Mouse (Mus musculus): ENCODE results near the gene Polr2b.
A peak's percentile ranks its signal among the peaks of the same experiment; 100 is the strongest.

Gene Polr2b

DNA sequence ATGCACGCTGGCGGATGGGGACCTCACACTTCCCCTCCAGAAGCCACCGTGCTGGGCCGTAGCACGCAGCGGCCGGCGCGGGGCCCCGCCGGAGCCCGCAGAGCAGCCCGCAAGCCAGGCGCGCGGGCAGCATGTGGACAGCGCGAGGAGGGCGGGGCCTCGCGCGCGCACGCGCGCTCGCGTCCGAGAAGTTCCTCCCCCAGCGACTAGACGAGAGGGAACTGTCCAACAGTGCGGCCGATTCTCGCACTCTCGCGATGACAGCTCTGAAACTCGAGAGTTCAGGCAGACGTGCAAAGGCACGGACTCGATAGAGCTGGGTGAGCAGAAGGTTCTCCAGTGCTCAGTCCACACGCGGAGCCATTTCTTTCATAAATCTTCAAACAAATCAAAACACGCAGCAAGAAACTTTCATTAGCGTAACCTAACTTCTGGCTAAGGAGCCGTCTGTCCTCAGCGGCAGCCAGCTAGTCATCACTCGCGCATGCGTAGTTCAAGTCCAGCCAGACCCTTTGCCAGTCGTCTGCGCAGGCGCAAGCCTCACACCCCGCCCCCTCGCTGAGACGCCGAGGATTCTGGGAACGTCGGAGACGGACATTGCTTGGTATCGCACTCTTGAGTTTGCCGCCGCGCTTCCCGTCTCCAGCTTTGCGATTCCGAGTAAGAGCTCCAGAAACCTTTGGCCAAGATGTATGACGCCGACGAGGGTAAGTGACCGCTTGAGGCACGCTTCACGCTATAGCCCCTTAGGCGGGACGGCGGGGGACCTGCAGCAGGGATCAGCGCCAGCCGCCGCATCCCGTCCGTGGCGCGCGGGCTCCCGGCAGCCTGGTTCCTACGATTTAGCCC is at the start of gene Polr2b, which contains the start of gene Noa1:
Polr2b (plus strand) TSS at position 224 of the 849 bp plus-strand sequence.
Noa1 (minus strand) TSS at position 161 of the 849 bp plus-strand sequence.
- DNase-seq (ENCODE audit: low spot score in 2 of 2), result peak; percentile 99

DNA sequence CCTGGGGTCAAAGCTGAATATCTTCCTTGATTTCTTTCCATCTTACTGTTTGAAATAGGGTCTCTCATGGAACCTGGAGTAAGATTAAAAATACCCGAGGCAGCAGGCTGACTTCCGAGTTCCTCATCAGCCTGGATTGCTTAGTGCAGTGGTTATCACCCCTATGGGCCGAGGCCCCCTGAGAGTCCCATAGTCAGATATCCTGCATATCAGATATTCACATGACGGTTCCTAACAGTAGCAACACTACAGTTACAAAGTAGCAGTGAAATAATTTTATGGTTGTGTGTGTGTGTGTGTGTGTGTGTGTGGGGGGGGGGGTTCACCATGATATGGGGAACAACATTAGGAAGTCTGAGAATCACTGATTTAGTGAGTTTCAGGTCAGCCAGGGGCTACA is 48.8 kb upstream of the Polr2b start:
- no peak for DNase-seq (ENCODE audit: low spot score in 2 of 2)

DNA sequence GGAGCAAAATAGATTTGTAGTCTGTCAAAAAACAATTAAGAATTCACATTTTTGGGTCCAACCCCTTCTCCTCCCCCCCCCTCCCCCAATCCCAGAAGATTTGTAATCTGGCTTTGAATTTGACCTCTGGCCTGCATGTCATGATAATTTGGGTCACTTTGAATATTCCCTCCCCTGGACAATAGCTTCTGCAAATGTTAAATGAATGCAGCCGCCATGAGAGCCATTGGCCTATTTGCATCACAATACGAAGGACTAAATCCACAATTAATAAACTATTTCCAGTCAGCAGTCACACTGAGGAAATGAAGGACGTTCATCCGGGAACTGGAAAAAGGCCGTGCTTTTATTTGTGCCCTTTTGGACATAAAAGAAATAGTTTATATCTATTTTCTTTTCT is 47.8 kb upstream of the Polr2b start:
- no peak for DNase-seq (ENCODE audit: low spot score in 2 of 2)

DNA sequence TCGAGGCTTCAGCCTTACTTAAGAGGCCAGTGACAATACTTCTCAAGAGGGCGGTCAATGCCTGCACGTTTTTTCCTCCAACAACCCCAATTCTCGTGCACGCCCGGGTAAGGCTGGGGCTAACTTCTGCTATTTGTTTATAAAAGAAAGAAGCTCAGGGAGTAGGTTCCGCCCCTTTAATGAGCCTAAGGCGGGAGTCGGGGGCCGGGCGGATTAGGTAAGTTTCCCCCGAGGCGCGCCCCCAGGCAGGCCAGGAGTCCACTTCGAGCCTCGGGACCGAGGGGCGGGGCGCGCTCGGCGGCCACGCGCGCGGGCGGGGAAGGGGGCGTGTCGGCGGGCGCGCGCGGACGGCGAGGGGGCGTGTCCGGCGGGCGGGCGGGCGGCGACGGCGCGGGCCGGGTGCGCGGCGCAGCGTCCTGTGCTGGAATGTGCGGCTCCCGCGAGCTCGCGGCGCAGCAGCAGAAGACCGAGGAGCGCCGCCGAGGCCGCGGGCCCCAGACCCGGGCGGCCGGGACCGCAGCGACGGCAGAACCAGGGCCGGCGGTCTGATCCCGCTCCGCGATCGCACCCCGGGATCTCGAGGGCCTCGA is 44.8 kb upstream of the Polr2b start, which contains the start of gene Rest:
Rest (plus strand) TSS at position 411 of the 590 bp plus-strand sequence.
- DNase-seq (ENCODE audit: low spot score in 2 of 2), result peak; percentile 83 to 85

GRCm38 (mm10) chr5:77265671-77266065 is 44.3 kb upstream of the Polr2b start:
- DNase-seq (ENCODE audit: low spot score in 2 of 2), result peak; percentile 62 to 84

- peak; percentile 67 to 69 for DNase-seq (ENCODE audit: low spot score in 2 of 2)
Measured at GRCm38 (mm10) chr5:77266066-77266885, 43.7 kb upstream of the Polr2b start.

GRCm38 (mm10) chr5:77266886-77267401 is 43.0 kb upstream of the Polr2b start:
- peak in 1 of 2 experiments; percentile 32 for DNase-seq (ENCODE audit: low spot score in 2 of 2)

DNA sequence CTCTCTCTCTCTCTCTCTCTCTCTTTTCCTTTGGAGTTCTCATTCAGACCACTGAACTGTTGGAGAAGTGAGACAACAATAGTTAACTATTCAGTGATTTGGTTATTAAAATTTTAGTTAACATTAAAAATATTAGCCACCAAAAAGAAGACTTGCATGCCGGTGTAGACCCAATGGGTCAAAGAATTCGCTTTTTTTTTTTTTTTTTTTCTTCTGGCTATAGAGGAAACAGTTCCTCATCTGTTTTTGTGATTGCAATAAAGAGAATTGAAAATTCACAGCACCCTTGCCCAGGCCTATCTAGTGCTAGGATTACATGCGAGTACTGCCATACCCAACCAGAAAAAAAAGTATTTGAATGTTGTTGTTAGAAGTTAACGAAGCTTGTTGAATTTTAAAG is 42.5 kb upstream of the Polr2b start:
- no peak for DNase-seq (ENCODE audit: low spot score in 2 of 2)

- no peak for DNase-seq (ENCODE audit: low spot score in 2 of 2)
Measured at GRCm38 (mm10) chr5:77267957-77268624, 41.9 kb upstream of the Polr2b start.

DNA sequence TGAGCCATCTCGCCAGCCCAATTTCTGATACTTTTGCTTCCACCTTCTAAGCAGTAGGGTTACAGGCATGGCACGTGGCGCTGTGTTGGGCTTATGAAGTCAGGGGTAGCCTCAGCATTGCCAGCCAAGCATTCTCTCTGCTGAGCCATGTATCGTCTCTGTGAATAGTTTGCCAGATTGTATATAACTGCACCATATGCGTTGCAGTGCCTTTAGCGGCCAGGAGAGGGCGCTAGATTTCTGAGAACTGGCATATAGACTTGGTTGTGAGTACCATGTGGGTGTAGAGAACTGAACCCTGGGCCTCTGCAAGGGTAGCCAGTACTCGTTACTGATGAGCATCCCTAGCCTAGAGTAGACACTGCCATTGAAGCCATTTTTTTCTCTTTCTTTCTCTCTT is 40.5 kb upstream of the Polr2b start:
- DNase-seq (ENCODE audit: low spot score in 2 of 2), result peak in 1 of 2 experiments; percentile 61

GRCm38 (mm10) chr5:77273151-77273550 is 36.8 kb upstream of the Polr2b start:
- DNase-seq (ENCODE audit: low spot score in 2 of 2), result peak in 1 of 2 experiments; percentile 63

DNA sequence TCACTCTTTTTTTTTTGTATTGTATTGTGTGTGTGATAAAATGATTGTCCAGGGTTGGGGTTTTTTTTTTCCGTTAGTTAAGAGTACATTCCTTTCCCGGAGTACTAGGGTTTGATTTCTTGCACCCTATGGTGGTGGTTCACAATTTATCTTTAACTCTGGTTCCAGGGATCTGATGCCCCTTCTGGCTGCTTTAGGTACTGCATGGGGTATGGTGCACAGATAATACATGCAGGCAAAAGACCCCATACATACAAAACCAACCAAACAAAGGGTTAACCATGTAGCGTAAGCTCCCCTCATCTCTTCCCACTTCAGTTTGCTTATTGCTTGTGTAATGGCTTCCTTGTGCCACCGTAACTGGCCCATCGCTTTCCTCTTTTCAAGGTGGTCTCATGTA is 34.0 kb upstream of the Polr2b start:
- peak; percentile 60 to 81 for DNase-seq (ENCODE audit: low spot score in 2 of 2)

DNA sequence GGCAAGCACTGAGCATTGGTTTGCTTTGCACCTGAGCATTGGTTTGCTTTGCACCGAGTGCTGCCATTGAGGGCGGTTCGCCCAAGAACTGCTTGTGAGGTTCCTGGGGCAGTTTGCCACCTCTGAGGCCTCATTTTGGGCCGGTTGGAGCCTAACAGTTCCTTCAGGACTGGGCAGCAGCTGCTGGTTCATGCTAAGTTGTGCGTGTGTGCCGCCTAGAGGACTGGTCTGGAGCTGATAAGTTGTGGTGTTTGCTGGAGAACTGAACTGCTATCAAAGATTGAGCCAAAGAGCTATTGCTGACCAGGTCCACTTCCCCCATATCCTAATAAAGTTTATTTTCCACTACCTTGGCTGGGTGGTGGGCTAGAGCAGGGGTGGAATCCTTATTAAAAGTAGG is 32.7 kb upstream of the Polr2b start:
- DNase-seq (ENCODE audit: low spot score in 2 of 2), result no peak

DNA sequence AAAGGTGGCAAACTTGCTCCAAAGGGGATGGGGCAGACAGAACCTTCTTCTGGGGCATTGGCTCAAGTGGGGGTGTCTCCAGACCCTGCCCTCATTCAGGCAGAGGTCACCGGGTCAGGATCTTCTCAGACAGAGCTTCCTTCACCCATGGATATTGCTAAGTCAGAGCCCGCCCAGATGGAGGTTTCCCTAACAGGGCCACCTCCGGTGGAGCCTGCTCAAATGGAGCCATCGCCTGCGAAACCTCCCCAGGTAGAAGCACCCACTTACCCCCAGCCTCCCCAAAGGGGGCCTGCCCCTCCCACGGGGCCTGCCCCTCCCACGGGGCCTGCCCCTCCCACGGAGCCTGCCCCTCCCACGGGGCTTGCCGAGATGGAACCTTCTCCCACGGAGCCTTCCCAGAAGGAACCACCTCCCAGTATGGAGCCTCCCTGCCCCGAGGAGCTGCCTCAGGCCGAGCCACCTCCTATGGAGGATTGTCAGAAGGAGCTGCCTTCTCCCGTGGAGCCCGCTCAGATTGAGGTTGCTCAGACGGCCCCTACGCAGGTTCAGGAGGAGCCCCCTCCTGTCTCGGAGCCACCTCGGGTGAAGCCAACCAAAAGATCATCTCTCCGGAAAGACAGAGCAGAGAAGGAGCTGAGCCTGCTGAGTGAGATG is 28.3 kb upstream of the Polr2b start:
- no peak for DNase-seq (ENCODE audit: low spot score in 2 of 2)

DNA sequence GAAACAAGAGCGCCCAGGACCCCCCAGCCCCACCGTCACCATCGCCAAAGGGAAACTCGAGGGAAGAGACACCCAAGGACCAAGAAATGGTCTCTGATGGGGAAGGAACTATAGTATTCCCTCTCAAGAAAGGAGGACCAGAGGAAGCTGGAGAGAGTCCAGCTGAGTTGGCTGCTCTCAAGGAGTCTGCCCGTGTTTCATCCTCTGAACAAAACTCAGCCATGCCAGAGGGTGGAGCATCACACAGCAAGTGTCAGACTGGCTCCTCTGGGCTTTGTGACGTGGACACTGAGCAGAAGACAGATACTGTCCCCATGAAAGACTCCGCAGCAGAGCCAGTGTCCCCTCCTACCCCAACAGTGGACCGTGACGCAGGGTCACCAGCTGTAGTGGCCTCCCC is 27.7 kb upstream of the Polr2b start:
- DNase-seq (ENCODE audit: low spot score in 2 of 2), result no peak

DNA sequence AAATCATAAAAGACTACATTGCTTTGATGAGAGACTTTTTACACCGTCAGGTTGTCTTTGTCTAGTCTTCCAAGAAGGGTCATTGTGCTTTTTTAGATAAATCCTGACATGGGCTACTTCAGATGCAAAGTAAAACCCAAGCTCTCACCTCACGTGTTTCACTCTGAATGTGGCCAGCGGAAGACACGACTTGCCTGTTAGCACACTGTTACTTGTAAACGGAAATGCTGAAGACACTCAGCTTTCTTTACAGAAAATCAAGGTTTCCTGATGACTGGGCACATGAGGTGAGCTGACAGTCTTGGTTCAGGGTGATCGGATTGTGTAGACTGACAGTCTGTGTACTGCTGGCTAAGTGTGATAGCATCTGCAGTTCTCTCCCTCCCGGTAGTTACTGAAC is 24.3 kb upstream of the Polr2b start:
- DNase-seq (ENCODE audit: low spot score in 2 of 2), result no peak

- no peak for DNase-seq (ENCODE audit: low spot score in 2 of 2)
Measured at GRCm38 (mm10) chr5:77286904-77287303, 23.0 kb upstream of the Polr2b start.

- peak in 1 of 2 experiments; percentile 46 for DNase-seq (ENCODE audit: low spot score in 2 of 2)
Measured at GRCm38 (mm10) chr5:77287901-77288300, 22.0 kb upstream of the Polr2b start.

DNA sequence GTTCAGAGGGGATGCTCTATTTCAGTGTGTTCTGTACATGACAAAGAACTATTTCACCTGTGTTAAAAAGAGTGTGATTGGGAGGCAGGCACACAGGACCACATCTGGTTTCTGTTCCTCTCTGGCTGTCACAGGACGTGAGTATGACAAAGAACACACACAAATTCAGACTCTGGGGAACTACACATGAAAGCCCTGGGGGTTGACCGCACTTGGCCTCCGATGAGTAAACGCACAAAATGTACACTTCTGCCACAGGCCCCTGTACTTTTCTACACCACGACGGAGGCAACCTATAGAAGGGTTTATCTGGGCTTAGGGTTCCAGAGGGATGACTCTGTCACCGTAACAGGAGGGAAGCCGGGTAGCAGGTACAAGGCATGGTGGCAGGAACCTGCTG is 20.3 kb upstream of the Polr2b start:
- DNase-seq (ENCODE audit: low spot score in 2 of 2), result peak in 1 of 2 experiments; percentile 59

DNA sequence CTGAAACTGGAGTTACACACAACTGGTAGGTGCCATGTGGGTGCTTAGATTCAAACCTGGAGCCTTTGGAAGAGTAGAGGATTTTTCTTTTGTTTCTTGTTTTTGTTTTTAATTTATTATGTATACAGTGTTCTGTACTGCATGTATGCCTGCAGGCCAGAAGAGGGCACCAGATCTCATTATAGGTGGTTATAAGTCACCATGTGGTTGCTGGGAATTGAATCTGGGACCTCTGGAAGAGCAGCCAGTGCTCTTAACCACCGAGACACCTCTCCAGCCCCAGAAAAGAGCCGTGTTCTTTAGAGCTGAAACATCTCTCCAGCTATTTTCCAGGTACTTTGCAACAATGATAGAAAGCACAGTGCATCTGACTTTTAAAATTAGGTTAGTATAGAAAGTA is 19.3 kb upstream of the Polr2b start:
- DNase-seq (ENCODE audit: low spot score in 2 of 2), result no peak

Data from spleen, postnatal 10 days (tissue).